Comparison of ENCODE assay signal across 27 mouse cellular contexts in genomic region chr10:62901826-62902225, GRCm38 (mm10). TPM values are rescaled to one million over a fixed set of nuclear protein-coding genes. Genes with fewer than 3 reads are reported as not detected.
DNase-seq lines count a peak whose midpoint lies in the region; ATAC-seq and TF ChIP-seq lines count a peak whose summit lies in the region.
"Had no signal": no experiment of that assay in that cellular context is flagged by ENCODE, and none has a peak within 500 bp of the region (broad histone marks: within the 10 kb centered on the region; RNA-seq: fewer than 3 reads in every experiment).

No protein-coding gene starts in this region.

- no peaks in the 10 kb centered on the region for H3K36me3 ChIP-seq in kidney, postnatal 0 days (ENCODE audit: insufficient read depth, low read length)
- H3K36me3 ChIP-seq in ES-Bruce4 (ENCODE audit: control insufficient read depth, insufficient read depth, low read length, poor library complexity, severe bottlenecking) (no peaks in the 10 kb centered on the region), ES-E14 (ENCODE audit: control insufficient read depth, insufficient read depth, low read length, poor library complexity, severe bottlenecking) (no peaks in the 10 kb centered on the region)
- no peaks in the 10 kb centered on the region for H3K36me3 ChIP-seq in limb, embryonic 10.5 days
- H3K36me3 ChIP-seq in midbrain, embryonic 16.5 days (ENCODE audit: control insufficient read depth, insufficient read depth, low read length), result no peaks in the 10 kb centered on the region
- H3K36me3 ChIP-seq: embryonic facial prominence, embryonic 13.5 days; forebrain, embryonic 12.5 days; heart, embryonic 10.5 days; hindbrain, embryonic 10.5 days; hindbrain, embryonic 13.5 days; intestine, embryonic 15.5 days had no signal

- no peaks in the 10 kb centered on the region for H3K9me3 ChIP-seq in kidney, postnatal 0 days (replicated peaks; ENCODE audit: low read length)
- H3K9me3 ChIP-seq in ES-Bruce4 (replicated peaks; ENCODE audit: control insufficient read depth, insufficient read depth, low read length, poor library complexity, severe bottlenecking), result no peaks in the 10 kb centered on the region
- H3K9me3 ChIP-seq in ES-E14 (ENCODE audit: control insufficient read depth, insufficient read depth, low read depth, low read length), result no peaks in the 10 kb centered on the region
- H3K9me3 ChIP-seq in limb, embryonic 10.5 days (replicated peaks), result no peaks in the 10 kb centered on the region
- no peaks in the 10 kb centered on the region for H3K9me3 ChIP-seq in midbrain, embryonic 16.5 days (replicated peaks; ENCODE audit: control insufficient read depth, low read length, poor library complexity, severe bottlenecking)
- H3K9me3 ChIP-seq: embryonic facial prominence, embryonic 13.5 days; forebrain, embryonic 12.5 days; heart, embryonic 10.5 days; hindbrain, embryonic 10.5 days; hindbrain, embryonic 13.5 days; intestine, embryonic 15.5 days had no signal

- no peak for TF ChIP-seq POLR2A in ES-Bruce4 (IDR thresholded peaks at IDR 0.05; ENCODE audit: insufficient read depth, low read length)

- TF ChIP-seq CTCF in kidney, postnatal 0 days (IDR thresholded peaks at IDR 0.05; ENCODE audit: low read depth), result no peak
- TF ChIP-seq CTCF in ES-Bruce4 (IDR thresholded peaks at IDR 0.05; ENCODE audit: low read depth, low read length), result no peak

- WGBS in kidney, postnatal 0 days, result 29% methylated on average over 8 of the region's 8 CpGs
- 35% methylated on average over 8 of the region's 8 CpGs for WGBS in limb, embryonic 10.5 days
- WGBS in midbrain, embryonic 16.5 days, result 50% methylated on average over 8 of the region's 8 CpGs

- no peak for ATAC-seq in kidney, postnatal 0 days (replicated peaks; ENCODE audit: low FRiP score, low read depth)
- ATAC-seq in midbrain, embryonic 16.5 days, result no peak
- ATAC-seq: CD4-positive, CD25-positive, alpha-beta regulatory T cell, adult 4 months; forebrain, embryonic 16.5 days; hindbrain, embryonic 16.5 days; intestine, embryonic 15.5 days had no signal

- no peak for TF ChIP-seq EP300 in ES-Bruce4 (IDR thresholded peaks at IDR 0.05; ENCODE audit: insufficient read depth, low read depth, low read length)

- peak; percentile 33 for DNase-seq in kidney, postnatal 0 days (ENCODE audit: low spot score)
- no peak for DNase-seq in kidney, postnatal 10 days
- no peak for DNase-seq in ES-E14 (ENCODE audit: low read depth, low spot score)
- DNase-seq in limb, embryonic 10.5 days (ENCODE audit: low spot score), result no peak
- no peak for DNase-seq in thymus, adult 18-20 months
- DNase-seq: adrenal gland, adult 2 months; adrenal gland, postnatal 14 days; cerebellum, adult 11 months; cerebellum, adult 2 months; cerebellum, adult 9-11 months; cerebellum, postnatal 25 days; gastrocnemius, postnatal 10 days; heart, adult 18-20 months; heart, postnatal 36 days; kidney, adult 11 months had no signal

- no peak overlapping the region for H3K4me2 ChIP-seq in kidney, postnatal 0 days (ENCODE audit: low read length)
- H3K4me2 ChIP-seq in midbrain, embryonic 16.5 days (ENCODE audit: low read length), result no peak overlapping the region
- H3K4me2 ChIP-seq: embryonic facial prominence, embryonic 13.5 days; forebrain, embryonic 12.5 days; hindbrain, embryonic 13.5 days; intestine, embryonic 15.5 days had no signal

- H3K27ac ChIP-seq in kidney, postnatal 0 days, result no peak overlapping the region
- peak overlapping the region; percentile 97 for H3K27ac ChIP-seq in ES-Bruce4 (ENCODE audit: insufficient read depth, low read length)
- H3K27ac ChIP-seq in ES-E14 (ENCODE audit: insufficient read depth, low read depth, low read length, poor library complexity, severe bottlenecking), result peak overlapping the region; percentile 66; the same call in 1 of the 2 replicates
- H3K27ac ChIP-seq in limb, embryonic 10.5 days, result peak overlapping the region; percentile 42; the same call in 1 of the 2 replicates
- H3K27ac ChIP-seq in midbrain, embryonic 16.5 days (ENCODE audit: low read length), result no peak overlapping the region
- H3K27ac ChIP-seq: embryonic facial prominence, embryonic 13.5 days; forebrain, embryonic 12.5 days; heart, embryonic 10.5 days; hindbrain, embryonic 10.5 days; hindbrain, embryonic 13.5 days; intestine, embryonic 15.5 days had no signal

- in situ Hi-C loops in ES-E14 (cut with MboI; ENCODE audit: low sequenced_read_pairs in 2 of 2, unreplicated experiment in 2 of 2), result no loop called here

- H3K9ac ChIP-seq in kidney, postnatal 0 days (ENCODE audit: low read depth, low read length), result no peak overlapping the region
- H3K9ac ChIP-seq in ES-Bruce4 (ENCODE audit: low read depth, poor library complexity, severe bottlenecking) (peak overlapping the region; percentile 57), ES-E14 (ENCODE audit: insufficient read depth, low read depth, low read length, poor library complexity, severe bottlenecking) (peak overlapping the region; percentile 52; the same call in 1 of the 2 replicates)
- no peak overlapping the region for H3K9ac ChIP-seq in midbrain, embryonic 16.5 days (ENCODE audit: low read depth, low read length)
- H3K9ac ChIP-seq: embryonic facial prominence, embryonic 13.5 days; forebrain, embryonic 12.5 days; hindbrain, embryonic 13.5 days; intestine, embryonic 15.5 days had no signal

- H3K4me1 ChIP-seq in kidney, postnatal 0 days (replicated peaks; ENCODE audit: insufficient read depth, low read length), result no peaks in the 10 kb centered on the region
- H3K4me1 ChIP-seq in ES-Bruce4 (ENCODE audit: control insufficient read depth, insufficient read depth, low read length) (no peaks in the 10 kb centered on the region), ES-E14 (ENCODE audit: control insufficient read depth in 2 of 2, insufficient read depth in 2 of 2, low read length in 2 of 2, poor library complexity in 1 of 2) (peaks cover 0 to 15% of the 10 kb centered on the region in 2 experiments; a peak in 2 of 4 replicates)
- no peaks in the 10 kb centered on the region for H3K4me1 ChIP-seq in limb, embryonic 10.5 days
- no peaks in the 10 kb centered on the region for H3K4me1 ChIP-seq in midbrain, embryonic 16.5 days (ENCODE audit: control insufficient read depth, insufficient read depth, low read length)
- H3K4me1 ChIP-seq: embryonic facial prominence, embryonic 13.5 days; forebrain, embryonic 12.5 days; heart, embryonic 10.5 days; hindbrain, embryonic 10.5 days; hindbrain, embryonic 13.5 days; intestine, embryonic 15.5 days had no signal

- H3K27me3 ChIP-seq in kidney, postnatal 0 days (ENCODE audit: insufficient read depth, low read length), result no peaks in the 10 kb centered on the region
- no peaks in the 10 kb centered on the region for H3K27me3 ChIP-seq in ES-Bruce4 (ENCODE audit: control insufficient read depth, insufficient read depth, low read length, poor library complexity, severe bottlenecking)
- no peaks in the 10 kb centered on the region for H3K27me3 ChIP-seq in limb, embryonic 10.5 days (ENCODE audit: low read depth, poor library complexity, severe bottlenecking)
- H3K27me3 ChIP-seq in midbrain, embryonic 16.5 days (ENCODE audit: control insufficient read depth, insufficient read depth, low read depth, low read length), result no peaks in the 10 kb centered on the region
- H3K27me3 ChIP-seq: embryonic facial prominence, embryonic 13.5 days; forebrain, embryonic 12.5 days; hindbrain, embryonic 13.5 days; intestine, embryonic 15.5 days had no signal

- H3K4me3 ChIP-seq in kidney, postnatal 0 days (replicated peaks; ENCODE audit: low read depth, low read length), result no peak overlapping the region
- peak overlapping the region; percentile 30 for H3K4me3 ChIP-seq in ES-Bruce4 (ENCODE audit: low read depth, low read length)
- H3K4me3 ChIP-seq in ES-E14 (ENCODE audit: insufficient read depth in 1 of 2, low read depth in 1 of 2, low read length in 2 of 2, poor library complexity in 1 of 2, severe bottlenecking in 1 of 2), result peak overlapping the region in 1 of 2 experiments; percentile 8; a peak in 1 of 4 replicates
- H3K4me3 ChIP-seq in limb, embryonic 10.5 days, result no peak overlapping the region
- no peak overlapping the region for H3K4me3 ChIP-seq in midbrain, embryonic 16.5 days (ENCODE audit: low read depth, low read length)
- H3K4me3 ChIP-seq: embryonic facial prominence, embryonic 13.5 days; erythroblast, embryonic 14.5 days; forebrain, embryonic 12.5 days; heart, embryonic 10.5 days; hindbrain, embryonic 10.5 days; hindbrain, embryonic 13.5 days; intestine, embryonic 15.5 days had no signal

TF ChIP-seq in ES-E14, 5 proteins besides CTCF, POLR2A, EP300 and RAD21:
- TF ChIP-seq ZNF384 (IDR thresholded peaks at IDR 0.05; ENCODE audit: low read depth, low read length) (no peak), CHD2 (IDR thresholded peaks at IDR 0.05; ENCODE audit: low read depth, low read length) (no peak), HCFC1 (IDR thresholded peaks at IDR 0.05; ENCODE audit: borderline replicate concordance, insufficient read depth, low read length) (no peak), ZC3H11A (IDR thresholded peaks at IDR 0.05; ENCODE audit: borderline replicate concordance, low read depth, low read length) (no peak), MAFK (IDR thresholded peaks at IDR 0.05; ENCODE audit: insufficient read depth, low read depth, low read length) (no peak)

RNA-seq across cellular contexts. Expression of gene Tet1, which starts 7.0 kb away (rescaled TPM):
- polyA plus RNA-seq in kidney, postnatal 0 days (2015; fragmentation: Nextera tagmentation; extraction: Ambion mirVana), result 17.3 and 18.0 TPM in 2 replicates
- polyA plus RNA-seq in ES-Bruce4 (2011; ENCODE audit: insufficient read depth, insufficient read length, low read depth, missing spikeins), result 231 and 239 TPM in 2 replicates
- 307 and 557 TPM in 2 replicates for total RNA-seq in ES-E14 (2012; rRNA removed)
- 26.5 and 30.6 TPM in 2 replicates for polyA plus RNA-seq in limb, embryonic 10.5 days (2016; fragmentation: Nextera tagmentation; extraction: Ambion mirVana)
- 42.0 and 42.4 TPM in 2 replicates for polyA plus RNA-seq in midbrain, embryonic 16.5 days (2015; fragmentation: Nextera tagmentation; extraction: Ambion mirVana)
- polyA plus RNA-seq: erythroblast, embryonic 14.5 days had no signal

RNA-seq across cellular contexts. Expression of gene Slc25a16, which starts 18.6 kb away (rescaled TPM):
- 27.3 and 27.6 TPM in 2 replicates for polyA plus RNA-seq in kidney, postnatal 0 days (2015; fragmentation: Nextera tagmentation; extraction: Ambion mirVana)
- 11.3 and 11.6 TPM in 2 replicates for polyA plus RNA-seq in ES-Bruce4 (2011; ENCODE audit: insufficient read depth, insufficient read length, low read depth, missing spikeins)
- total RNA-seq in ES-E14 (2012; rRNA removed), result 12.8 and 16.3 TPM in 2 replicates
- polyA plus RNA-seq in limb, embryonic 10.5 days (2016; fragmentation: Nextera tagmentation; extraction: Ambion mirVana), result 8.8 and 11.3 TPM in 2 replicates
- 15.1 and 15.4 TPM in 2 replicates for polyA plus RNA-seq in midbrain, embryonic 16.5 days (2015; fragmentation: Nextera tagmentation; extraction: Ambion mirVana)

RNA-seq across cellular contexts. Expression of gene Dna2, which starts 45.0 kb away (rescaled TPM):
- polyA plus RNA-seq in kidney, postnatal 0 days (2015; fragmentation: Nextera tagmentation; extraction: Ambion mirVana), result 9.0 and 12.7 TPM in 2 replicates
- polyA plus RNA-seq in ES-Bruce4 (2011; ENCODE audit: insufficient read depth, insufficient read length, low read depth, missing spikeins), result 39.5 and 46.7 TPM in 2 replicates
- 26.4 and 28.5 TPM in 2 replicates for total RNA-seq in ES-E14 (2012; rRNA removed)
- 38.9 and 40.7 TPM in 2 replicates for polyA plus RNA-seq in limb, embryonic 10.5 days (2016; fragmentation: Nextera tagmentation; extraction: Ambion mirVana)
- polyA plus RNA-seq in midbrain, embryonic 16.5 days (2015; fragmentation: Nextera tagmentation; extraction: Ambion mirVana), result 3.5 and 4.0 TPM in 2 replicates

Comparison
In these comparisons a context has a peak if more than half of its experiments do, and no peak if none do; other contexts are left out.
1. H3K27ac ChIP-seq: peak in ES-Bruce4 (single experiment), ES-E14 (single experiment) and limb, embryonic 10.5 days (single experiment); none in kidney, postnatal 0 days (single experiment) and midbrain, embryonic 16.5 days (single experiment).
2. H3K9ac ChIP-seq: peak in ES-Bruce4 (single experiment) and ES-E14 (single experiment); none in kidney, postnatal 0 days (single experiment) and midbrain, embryonic 16.5 days (single experiment).